Mouse (Mus musculus) stomach, embryonic 14.5 days (tissue): Measurements from ENCODE around the gene Vmn1r212. TPM values are rescaled to one million over a fixed set of nuclear protein-coding genes. Genes with fewer than 3 reads are reported as not detected.
"Not testable (repeated sequence)": the region's sequence is repeated elsewhere in the genome, so short reads cannot be mapped to it uniquely, and the experiment has no call there.

Experiments
- ATAC-seq: fragments of 200-750 bp; cut with Nextera tagmentation; 2 replicates; pipeline ENCODE4 v1.8.0; 2017; ENCODE audit warnings: low read depth, moderate TSS enrichment; ENCODE audit not compliant: insufficient number of reproducible peaks, insufficient read depth, low FRiP score
- H3K27ac ChIP-seq: fragments of 300-500 bp; sonication (generic); 2 replicates; pipeline ENCODE4 v1.5.1; 2014; ENCODE audit warnings: mild to moderate bottlenecking, low read length, moderate library complexity, mixed read lengths
- H3K27me3 ChIP-seq: fragments of 300-500 bp; sonication (generic); 2 replicates; pipeline ENCODE4 v1.6.1; 2014; ENCODE audit warnings: low read length, control low read depth, mixed read lengths; ENCODE audit not compliant: control insufficient read depth, insufficient read depth
- H3K36me3 ChIP-seq: fragments of 300-500 bp; sonication (generic); 2 replicates; pipeline ENCODE4 v1.6.1; 2014; ENCODE audit warnings: mild to moderate bottlenecking, control low read depth, low read length, moderate library complexity, mixed read lengths; ENCODE audit not compliant: control insufficient read depth, insufficient read depth
- H3K4me1 ChIP-seq: fragments of 300-500 bp; sonication (generic); 2 replicates; pipeline ENCODE4 v1.6.1; 2014; ENCODE audit warnings: low read length, control low read depth, mixed read lengths; ENCODE audit not compliant: control insufficient read depth, insufficient read depth
- H3K4me2 ChIP-seq: fragments of 300-500 bp; sonication (generic); replicated peaks from 2 replicates; pipeline ENCODE4 v1.6.1; 2014; ENCODE audit warnings: low read depth, low read length, control low read depth
- H3K4me3 ChIP-seq: fragments of 300-500 bp; sonication (generic); 2 replicates; pipeline ENCODE4 v1.5.1; 2014; ENCODE audit warnings: low read depth, low read length, control low read depth
- H3K9ac ChIP-seq: fragments of 300-500 bp; sonication (generic); replicated peaks from 2 replicates; pipeline ENCODE4 v1.6.1; 2014; ENCODE audit warnings: low read depth, mild to moderate bottlenecking, control low read depth, low read length, moderate library complexity, mixed read lengths
- H3K9me3 ChIP-seq: fragments of 300-500 bp; sonication (generic); 2 replicates; pipeline ENCODE4 v1.6.1; 2016; ENCODE audit warnings: low read depth, low read length, control low read depth; ENCODE audit not compliant: control insufficient read depth
- WGBS: fragments of 180-500 bp; shearing (Covaris S2); extraction: QIAGEN DNeasy Blood & Tissue Kit; methylation state at CpG from one replicate; pipeline ENCODE4 v1.1.7; 2014; 5-methylcytosine and 5-hydroxymethylcytosine counted together
- polyA plus RNA-seq: library from polyadenylated mRNA; unstranded; fragments of >200 nt; fragmentation: Nextera tagmentation; extraction: Ambion mirVana; gene quantifications from 2 replicates; pipeline ENCODE4 v1.2.1, GENCODE M21; 2014

The Vmn1r212 gene
- not detected in 2 replicates for polyA plus RNA-seq

GRCm38 (mm10) chr13:22884105-22884504 lies at the start of gene Vmn1r212:
Gene Vmn1r212, minus strand, starts transcription at chr13:22884205.
- no peak for ATAC-seq
- Histone ChIP-seq H3K36me3 (no peaks in the 10 kb centered on the region), H3K9me3 (no peaks in the 10 kb centered on the region), H3K9ac (no peak within 1 kb of the TSS), H3K4me2 (no peak within 1 kb of the TSS), H3K27me3 (no peaks in the 10 kb centered on the region), H3K4me1 (no peaks in the 10 kb centered on the region), H3K4me3 (no peak within 1 kb of the TSS), H3K27ac (no peak within 1 kb of the TSS)
- WGBS, result 81% methylated on average over 4 of the region's 4 CpGs

- Histone ChIP-seq H3K36me3 (no peaks in the 10 kb centered on the region), H3K27ac (no peak overlapping the region), H3K4me1 (no peaks in the 10 kb centered on the region), H3K9me3 (no peaks in the 10 kb centered on the region), H3K9ac (no peak overlapping the region), H3K4me2 (no peak overlapping the region), H3K4me3 (no peak overlapping the region), H3K27me3 (no peaks in the 10 kb centered on the region)
- WGBS, result 94% methylated on average over 1 of the region's 1 CpGs
- ATAC-seq, result no peak
These were observed 4.7 kb downstream of the Vmn1r212 start for GRCm38 (mm10) chr13:22879257-22879656.

DNA sequence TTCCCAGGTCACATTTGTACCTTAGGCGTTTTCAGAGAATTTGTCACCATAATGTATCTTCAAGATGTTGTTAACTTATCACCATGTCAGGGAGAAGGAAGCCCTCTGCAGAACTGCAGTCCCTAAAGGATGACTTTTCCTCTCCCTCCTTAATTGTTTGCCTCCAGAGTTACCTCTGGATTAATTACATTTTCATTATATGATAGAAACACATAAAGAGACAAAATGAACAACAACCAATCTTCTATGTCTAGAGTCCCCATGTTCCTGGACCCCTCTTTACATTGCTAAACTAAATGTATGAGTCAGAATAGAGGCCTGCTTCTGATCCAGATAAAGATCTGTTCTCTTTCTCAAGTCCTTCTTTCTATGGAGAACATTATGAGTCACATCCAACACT lies 26.5 kb downstream of the Vmn1r212 start, which contains the start of gene Vmn1r211:
Gene Vmn1r211, minus strand, starts transcription at position 101 of the 400 bp plus-strand sequence.
- 50% methylated on average over 1 of the region's 1 CpGs for WGBS

GRCm38 (mm10) chr13:22854760-22855159 lies 29.2 kb downstream of the Vmn1r212 start:
- Histone ChIP-seq H3K9ac (no peak overlapping the region), H3K4me3 (no peak overlapping the region), H3K27me3 (no peaks in the 10 kb centered on the region), H3K4me1 (no peaks in the 10 kb centered on the region), H3K9me3 (no peaks in the 10 kb centered on the region), H3K4me2 (no peak overlapping the region), H3K27ac (no peak overlapping the region), H3K36me3 (no peaks in the 10 kb centered on the region)
- ATAC-seq, result no peak
- 76% methylated on average over 4 of the region's 4 CpGs for WGBS

More for the DNA sequence above, 26.5 kb downstream of the Vmn1r212 start, which contains the start of gene Vmn1r211:
- H3K36me3 ChIP-seq, result no peaks in the 10 kb centered on the region
- no peak for ATAC-seq
- no peaks in the 10 kb centered on the region for H3K9me3 ChIP-seq
- H3K4me1 ChIP-seq, result no peaks in the 10 kb centered on the region
- no peaks in the 10 kb centered on the region for H3K27me3 ChIP-seq
- H3K9ac ChIP-seq, result no peak within 1 kb of the TSS
- no peak within 1 kb of the TSS for H3K27ac ChIP-seq
- H3K4me2 ChIP-seq, result no peak within 1 kb of the TSS
- H3K4me3 ChIP-seq, result no peak within 1 kb of the TSS

GRCm38 (mm10) chr13:22846798-22847197 lies 37.2 kb downstream of the Vmn1r212 start:
- Histone ChIP-seq H3K9ac (no peak overlapping the region), H3K27me3 (no peaks in the 10 kb centered on the region), H3K4me1 (no peaks in the 10 kb centered on the region), H3K27ac (no peak overlapping the region), H3K36me3 (no peaks in the 10 kb centered on the region), H3K9me3 (no peaks in the 10 kb centered on the region), H3K4me2 (no peak overlapping the region), H3K4me3 (no peak overlapping the region)
- 82% methylated on average over 1 of the region's 1 CpGs for WGBS
- ATAC-seq, result no peak

DNA sequence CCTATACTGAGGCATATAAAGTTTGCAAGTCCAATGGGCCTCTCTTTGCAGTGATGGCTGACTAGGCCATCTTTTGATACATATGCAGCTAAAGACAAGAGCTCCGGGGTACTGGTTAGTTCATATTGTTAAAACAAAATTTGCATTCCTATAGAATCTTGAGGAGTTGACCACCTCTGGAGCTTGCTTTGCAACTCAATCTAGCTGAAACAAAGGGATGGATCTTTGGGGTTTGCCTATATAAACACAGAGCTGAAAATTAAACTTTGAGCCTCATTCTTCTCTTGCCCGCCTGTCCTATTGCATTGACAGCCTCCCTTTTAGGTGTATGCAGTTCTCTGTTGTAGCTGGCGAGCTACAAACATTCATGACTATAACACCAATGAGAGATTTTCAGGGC lies 39.7 kb downstream of the Vmn1r212 start:
- not testable (repeated sequence) for H3K9me3 ChIP-seq, H3K9ac ChIP-seq, ATAC-seq, H3K36me3 ChIP-seq, H3K4me3 ChIP-seq, H3K27me3 ChIP-seq, H3K27ac ChIP-seq, H3K4me2 ChIP-seq, H3K4me1 ChIP-seq
- 76% methylated on average over 3 of the region's 3 CpGs for WGBS

Other genes starting within 250 kb of the Vmn1r212 start
- gene Vmn1r207-ps, start 154.6 kb downstream of the Vmn1r212 start, polyA plus RNA-seq, result not detected in 2 replicates
- gene Vmn1r208, start 106.8 kb downstream of the Vmn1r212 start, polyA plus RNA-seq, result not detected in 2 replicates
- gene Vmn1r209, start 74.5 kb downstream of the Vmn1r212 start, polyA plus RNA-seq, result not detected in 2 replicates
- gene Vmn1r210, start 52.9 kb downstream of the Vmn1r212 start, polyA plus RNA-seq, result not detected in 2 replicates
- not detected in 2 replicates for gene Vmn1r211, start 26.6 kb downstream of the Vmn1r212 start, polyA plus RNA-seq
- gene Vmn1r213, start 123.5 kb upstream of the Vmn1r212 start, polyA plus RNA-seq, result not detected in 2 replicates
- not detected in 2 replicates for gene Vmn1r214, start 146.2 kb upstream of the Vmn1r212 start, polyA plus RNA-seq
- gene Vmn1r215, start 183.8 kb upstream of the Vmn1r212 start, polyA plus RNA-seq, result not detected in 2 replicates
- gene Vmn1r217, start 234.0 kb upstream of the Vmn1r212 start, polyA plus RNA-seq, result not detected in 2 replicates
- not detected in 2 replicates for gene Vmn1r218, start 248.9 kb upstream of the Vmn1r212 start, polyA plus RNA-seq